Mouse (Mus musculus) mature B cell (primary cell): ENCODE measurements around the gene Sept14.
"Not testable (repeated sequence)": the region's sequence is repeated elsewhere in the genome, so short reads cannot be mapped to it uniquely, and the experiment has no call there.

ENCODE experiments used
- in situ Hi-C: fragments of 300-500 bp; cut with MboI; formaldehyde crosslinking; loops from 2 replicates; pipeline ENCODE4 v1.14.3; 2019

Gene Sept14

GRCm38 (mm10) chr5:129708412-129708811 lies at the start of gene Sept14:
Gene Sept14 (minus strand): TSS chr5:129708512.
- in situ Hi-C loops: no loop called here

- in situ Hi-C loops: no loop called here
Observed at GRCm38 (mm10) chr5:129756886-129757285, 48.6 kb upstream of the Sept14 start.

- in situ Hi-C loops: no loop called here
Observed at GRCm38 (mm10) chr5:129744050-129744449, 35.7 kb upstream of the Sept14 start.

GRCm38 (mm10) chr5:129742903-129743488 lies 34.7 kb upstream of the Sept14 start:
- in situ Hi-C loops: no loop called here

DNA sequence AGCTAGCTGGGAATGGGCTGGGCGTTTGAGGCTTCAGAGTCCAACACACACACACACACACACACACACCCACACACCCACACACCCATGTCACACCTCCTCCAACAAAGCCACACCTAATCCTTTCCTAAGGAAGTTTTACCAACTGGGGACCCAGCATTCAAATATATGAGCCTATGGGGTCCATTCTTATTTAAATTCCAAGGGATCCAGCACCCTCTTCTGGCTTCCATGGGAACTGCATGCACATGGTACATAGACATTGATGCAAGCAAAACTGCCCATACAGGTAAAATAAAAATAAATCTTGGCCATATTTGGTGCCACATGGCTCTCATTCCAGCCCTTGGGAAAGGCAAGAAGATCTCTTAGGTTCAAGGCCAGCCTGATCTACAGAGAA lies 32.7 kb upstream of the Sept14 start:
- in situ Hi-C loops: no loop called here

GRCm38 (mm10) chr5:129731021-129731420 lies 22.7 kb upstream of the Sept14 start:
- in situ Hi-C loops: no loop called here

- in situ Hi-C loops: no loop called here
Observed at GRCm38 (mm10) chr5:129730344-129730743, 22.0 kb upstream of the Sept14 start.

DNA sequence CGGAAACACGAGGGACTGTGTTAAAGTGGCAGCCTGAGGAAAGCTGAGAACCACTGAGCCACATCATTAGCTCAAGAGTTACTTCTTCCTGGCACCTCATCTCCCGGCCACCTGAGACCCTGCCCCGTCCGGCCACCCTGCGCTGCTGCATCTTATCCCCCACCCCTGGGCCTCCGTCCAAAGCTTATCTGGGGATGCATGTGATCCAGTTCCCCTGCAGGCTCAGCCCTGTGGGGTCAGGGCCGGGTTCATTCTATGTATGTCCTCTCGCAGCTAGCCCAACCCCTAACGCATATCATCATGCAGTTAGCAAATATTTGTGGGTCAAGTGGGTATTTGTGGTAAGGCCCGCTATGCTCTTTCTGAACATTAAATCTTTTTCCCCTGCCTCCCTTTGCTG lies 21.0 kb upstream of the Sept14 start:
- in situ Hi-C loops: no loop called here

DNA sequence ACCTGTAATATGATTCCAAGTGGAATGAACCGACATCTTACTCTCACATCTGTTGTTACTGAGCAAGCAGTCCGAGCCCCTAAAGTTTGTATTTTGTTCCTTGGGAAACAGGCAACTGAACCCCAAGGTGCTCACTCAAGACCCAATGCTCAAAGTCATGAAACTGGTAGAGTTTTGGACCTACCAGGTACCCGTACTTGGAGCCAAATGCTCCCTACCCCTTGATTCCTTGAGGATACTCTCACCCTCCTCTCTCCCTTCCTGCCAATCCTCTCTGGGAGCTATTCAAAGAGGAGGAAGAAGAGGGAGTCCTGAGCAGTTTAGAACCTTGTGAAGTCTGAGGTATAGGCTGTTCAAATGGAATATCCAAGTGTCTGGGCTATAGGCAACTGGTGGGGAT lies 18.5 kb upstream of the Sept14 start:
- in situ Hi-C loops: no loop called here

DNA sequence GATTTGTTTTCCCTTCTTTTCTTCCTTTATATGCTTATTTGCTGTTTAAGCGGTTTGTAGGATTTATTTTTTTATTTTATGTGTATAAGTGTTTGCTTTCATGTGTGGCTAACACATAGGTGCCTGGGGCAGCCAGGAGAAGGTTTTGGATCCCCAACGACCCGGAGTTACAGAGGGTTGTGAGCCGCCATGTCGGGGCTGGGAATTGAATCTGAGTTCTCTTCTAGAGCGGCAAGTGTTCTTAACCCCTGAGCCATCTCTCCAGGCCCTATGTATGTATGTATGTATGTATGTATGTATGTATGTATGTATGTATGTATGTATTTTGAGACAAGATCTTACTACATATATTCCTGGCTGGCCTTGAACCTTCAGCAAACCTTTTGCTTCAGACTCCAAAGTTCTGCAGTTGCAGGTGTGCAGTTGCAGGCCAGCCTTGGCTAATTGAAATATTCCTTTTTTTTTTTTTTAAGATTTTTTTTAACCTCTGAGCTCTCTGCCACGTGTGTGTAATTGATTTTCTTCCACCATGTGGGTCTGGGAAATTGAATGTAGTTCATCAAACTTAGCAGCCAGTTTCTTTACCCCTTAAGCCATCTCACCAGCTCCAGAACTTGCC lies 17.6 kb upstream of the Sept14 start:
- in situ Hi-C loops: no loop called here

GRCm38 (mm10) chr5:129724834-129725773 lies 16.8 kb upstream of the Sept14 start, which contains the start of gene Nipsnap2:
Gene Nipsnap2 (plus strand): TSS chr5:129725063.
- in situ Hi-C loops: no loop called here

DNA sequence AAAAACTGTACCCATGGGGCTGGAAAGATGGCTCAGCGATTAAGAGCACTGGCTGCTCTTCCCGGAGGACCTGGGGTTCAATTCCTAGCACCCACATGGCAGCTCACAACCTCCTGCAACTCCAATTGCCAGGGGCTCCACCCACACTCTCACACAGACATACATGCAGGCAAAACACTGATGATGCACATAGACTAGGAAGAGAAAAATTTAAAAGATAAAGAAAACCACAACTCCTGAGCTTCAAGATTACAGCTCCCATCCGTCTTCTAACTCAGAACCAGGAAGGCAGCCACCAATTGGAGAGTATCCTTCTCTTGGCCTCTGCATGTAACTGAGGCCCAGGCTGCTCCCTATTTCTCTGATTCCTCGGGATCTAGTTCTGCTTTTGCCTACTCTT lies 16.0 kb upstream of the Sept14 start:
- in situ Hi-C loops: no loop called here

DNA sequence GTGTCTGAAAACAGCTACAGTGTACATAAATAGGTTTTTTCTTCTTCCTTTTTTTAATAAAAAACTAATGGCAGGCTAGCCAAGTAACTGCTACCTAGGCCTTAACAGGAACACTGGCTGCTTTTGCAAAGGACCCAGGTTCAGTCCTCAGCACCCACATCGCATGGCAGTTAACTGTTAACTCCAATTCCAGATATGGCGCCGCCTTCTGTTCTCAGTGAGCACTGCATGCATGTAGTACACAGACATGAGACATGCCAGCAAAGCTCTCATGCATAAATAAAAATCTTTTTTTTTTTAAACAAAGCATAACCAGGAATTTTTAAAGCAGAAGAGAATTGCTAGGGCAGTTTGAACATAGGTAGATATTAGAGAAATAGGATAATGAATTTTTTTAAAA lies 11.9 kb upstream of the Sept14 start:
- in situ Hi-C loops: no loop called here

- in situ Hi-C loops: no loop called here
Observed at GRCm38 (mm10) chr5:129717016-129717415, 8.7 kb upstream of the Sept14 start.

- in situ Hi-C loops: no loop called here
Observed at GRCm38 (mm10) chr5:129715326-129715861, 7.1 kb upstream of the Sept14 start, which contains the start of gene Mrps17. Gene Mrps17 (plus strand): TSS chr5:129715497.

DNA sequence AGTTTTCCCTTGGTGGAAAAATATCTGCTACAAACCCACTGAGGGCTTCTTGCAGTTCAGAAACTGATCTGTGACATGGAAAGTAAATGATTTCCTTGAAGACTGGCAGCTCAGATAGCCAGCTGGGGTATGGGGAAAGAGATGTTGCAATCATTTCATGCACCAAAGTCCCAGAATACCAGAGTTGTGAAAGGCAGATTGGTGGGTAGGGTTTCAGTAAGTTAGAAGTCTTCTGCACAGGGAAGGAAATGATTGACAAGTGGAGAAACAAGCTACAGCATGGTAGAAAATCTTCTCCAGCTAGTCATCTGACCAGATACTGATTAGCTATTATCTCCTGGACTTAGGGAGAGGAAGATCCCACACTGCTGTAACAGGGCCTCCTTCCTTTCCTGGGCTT lies 4.9 kb downstream of the Sept14 start:
- in situ Hi-C loops: no loop called here

GRCm38 (mm10) chr5:129701706-129702105 lies 6.6 kb downstream of the Sept14 start:
- in situ Hi-C loops: no loop called here

GRCm38 (mm10) chr5:129700506-129700905 lies 7.8 kb downstream of the Sept14 start:
- in situ Hi-C loops: no loop called here

- in situ Hi-C loops: no loop called here
Observed at GRCm38 (mm10) chr5:129690528-129690927, 17.8 kb downstream of the Sept14 start.

DNA sequence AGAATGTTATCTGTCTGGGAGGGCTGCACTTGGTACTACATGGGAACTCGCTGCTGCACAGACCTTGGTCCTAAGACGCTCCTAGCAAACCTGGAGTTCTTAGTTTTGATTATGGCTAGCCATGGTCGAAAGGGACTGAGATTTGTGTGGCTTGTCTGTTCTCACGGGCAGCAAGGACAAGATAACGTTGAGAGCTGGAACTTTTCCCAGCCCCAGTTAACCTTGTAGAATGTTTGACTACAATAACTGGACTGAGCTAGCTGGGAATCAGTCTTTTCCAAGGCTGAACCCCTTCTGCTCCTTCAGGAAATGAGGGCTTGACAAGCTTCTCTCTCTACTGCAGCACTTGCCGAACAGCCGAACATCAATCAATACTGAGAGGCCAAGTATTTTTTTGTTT lies 20.7 kb downstream of the Sept14 start:
- in situ Hi-C loops: no loop called here

DNA sequence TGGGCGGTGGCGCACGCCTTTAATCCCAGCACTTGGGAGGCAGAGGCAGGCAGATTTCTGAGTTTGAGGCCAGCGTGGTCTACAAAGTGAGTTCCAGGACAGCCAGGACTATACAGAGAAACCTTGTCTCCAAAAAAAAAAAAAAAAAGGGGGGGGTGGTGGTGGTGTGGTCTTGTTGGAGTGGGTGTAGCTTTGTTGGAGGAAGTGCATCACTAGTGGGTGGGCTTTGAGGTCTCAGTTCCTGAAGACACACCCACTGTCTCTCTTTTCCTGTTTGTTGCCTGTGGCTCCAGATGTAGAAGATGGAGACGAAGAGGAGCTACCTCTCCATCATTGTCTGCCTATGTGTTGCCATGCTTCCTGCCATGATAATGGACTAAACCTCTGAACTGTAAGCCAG lies 23.2 kb downstream of the Sept14 start:
- in situ Hi-C loops: not testable (repeated sequence)

- in situ Hi-C loops: no loop called here
Observed at GRCm38 (mm10) chr5:129670036-129670458, 38.3 kb downstream of the Sept14 start, which contains the start of gene Zfp11. Gene Zfp11 (minus strand): TSS chr5:129670099.
